12 mouse cellular contexts compared by ENCODE assay signal in genomic region chr10:86700251-86700650, GRCm38 (mm10). TPM values are rescaled to one million over a fixed set of nuclear protein-coding genes. Genes with fewer than 3 reads are reported as not detected.
A peak's percentile ranks its signal among the peaks of the same experiment; 100 is the strongest.
DNase-seq lines count a peak whose midpoint lies in the region; ATAC-seq and TF ChIP-seq lines count a peak whose summit lies in the region.
"Had no signal": no experiment of that assay in that cellular context is flagged by ENCODE, and none has a peak within 500 bp of the region (broad histone marks: within the 10 kb centered on the region; RNA-seq: fewer than 3 reads in every experiment).

No protein-coding gene starts in this region.

- peak overlapping the region; percentile 29 for H3K4me2 ChIP-seq in embryonic facial prominence, embryonic 14.5 days (ENCODE audit: low read depth, low read length)
- H3K4me2 ChIP-seq in liver, embryonic 15.5 days = peak overlapping the region; percentile 18

- no peak overlapping the region for H3K4me3 ChIP-seq in liver, adult 2 months (ENCODE audit: insufficient read depth, low read depth, low read length)
- no peak overlapping the region for H3K4me3 ChIP-seq in embryonic facial prominence, embryonic 14.5 days (ENCODE audit: low read depth, low read length)
- no peak overlapping the region for H3K4me3 ChIP-seq in liver, embryonic 15.5 days (replicated peaks)

- peak; percentile 76 for DNase-seq in heart, adult 11 months
- DNase-seq in heart, adult 9 months (ENCODE audit: low spot score in 2 of 2) = no peak
- peak; percentile 64 for DNase-seq in liver, adult 2 months (ENCODE audit: extremely low read depth, low read depth, low spot score)
- no peak for DNase-seq in liver
- no peak for DNase-seq in embryonic facial prominence, embryonic 14.5 days (ENCODE audit: low spot score)
- DNase-seq: B cell, adult 2 months; forebrain, postnatal 0 days; heart, postnatal 4 days; layer of hippocampus, adult 9-11 months had no signal

- no peak overlapping the region for H3K27ac ChIP-seq in liver, adult 2 months (replicated peaks; ENCODE audit: insufficient read depth, low read depth, low read length)
- H3K27ac ChIP-seq in embryonic facial prominence, embryonic 14.5 days (replicated peaks; ENCODE audit: low read depth, low read length) = no peak overlapping the region
- no peak overlapping the region for H3K27ac ChIP-seq in liver, embryonic 15.5 days (replicated peaks)

- H3K27me3 ChIP-seq in liver, adult 2 months (ENCODE audit: control insufficient read depth, insufficient read depth, low read length) = no peaks in the 10 kb centered on the region
- H3K27me3 ChIP-seq in embryonic facial prominence, embryonic 14.5 days (replicated peaks; ENCODE audit: control insufficient read depth, insufficient read depth, low read length) = no peaks in the 10 kb centered on the region
- no peaks in the 10 kb centered on the region for H3K27me3 ChIP-seq in liver, embryonic 15.5 days

- peaks cover 20% of the 10 kb centered on the region; the same call in 1 of the 2 replicates for H3K79me2 ChIP-seq in liver, adult 2 months (ENCODE audit: control insufficient read depth, insufficient read depth, low read length)

- TF ChIP-seq CTCF in liver, adult 2 months (IDR thresholded peaks at IDR 0.05; ENCODE audit: low read depth, low read length) = no peak

- TF ChIP-seq POLR2A in liver, adult 2 months (IDR thresholded peaks at IDR 0.05; ENCODE audit: extremely low read depth, insufficient read depth, low read length) = no peak

- H3K9me3 ChIP-seq in embryonic facial prominence, embryonic 14.5 days (ENCODE audit: control insufficient read depth, low read length) = no peaks in the 10 kb centered on the region
- no peaks in the 10 kb centered on the region for H3K9me3 ChIP-seq in liver, embryonic 15.5 days (replicated peaks)

- WGBS in liver, adult 2 months = 13% methylated on average over 3 of the region's 3 CpGs
- WGBS in embryonic facial prominence, embryonic 14.5 days = 75% methylated on average over 3 of the region's 3 CpGs
- 54% methylated on average over 3 of the region's 3 CpGs for WGBS in liver, embryonic 15.5 days (ENCODE audit: insufficient replicate concordance)

- peaks cover 76% of the 10 kb centered on the region for H3K36me3 ChIP-seq in liver, adult 2 months (ENCODE audit: control insufficient read depth, insufficient read depth, low read length)
- H3K36me3 ChIP-seq in embryonic facial prominence, embryonic 14.5 days (ENCODE audit: control insufficient read depth, insufficient read depth, low read length) = peaks cover 81% of the 10 kb centered on the region
- H3K36me3 ChIP-seq in liver, embryonic 15.5 days (replicated peaks) = peaks cover 72% of the 10 kb centered on the region

- no peak overlapping the region for H3K9ac ChIP-seq in liver, adult 2 months (ENCODE audit: low read depth, low read length)
- peak overlapping the region; percentile 19; the same call in 1 of the 2 replicates for H3K9ac ChIP-seq in embryonic facial prominence, embryonic 14.5 days (ENCODE audit: low read depth, low read length)
- H3K9ac ChIP-seq in liver, embryonic 15.5 days = no peak overlapping the region
- H3K9ac ChIP-seq: forebrain, postnatal 0 days had no signal

- peaks cover 28% of the 10 kb centered on the region for H3K4me1 ChIP-seq in liver, adult 2 months (ENCODE audit: control insufficient read depth, insufficient read depth, low read length)
- H3K4me1 ChIP-seq in embryonic facial prominence, embryonic 14.5 days (ENCODE audit: control insufficient read depth, insufficient read depth, low read length) = peaks cover 34% of the 10 kb centered on the region
- H3K4me1 ChIP-seq in liver, embryonic 15.5 days (replicated peaks) = peaks cover 48% of the 10 kb centered on the region

- ATAC-seq in embryonic facial prominence, embryonic 14.5 days (ENCODE audit: low read depth) = no peak
- no peak for ATAC-seq in liver, embryonic 15.5 days (ENCODE audit: insufficient read depth)
- ATAC-seq in CD4-positive, CD25-positive, alpha-beta regulatory T cell, adult 4 months = no peak
- ATAC-seq in megakaryocyte-erythroid progenitor cell, adult 5-6 weeks (replicated peaks; ENCODE audit: low FRiP score, low TSS enrichment, poor library complexity, severe bottlenecking) = no peak
- ATAC-seq: forebrain, postnatal 0 days had no signal

RNA-seq across cellular contexts. Expression of gene Hsp90b1, which starts 5.1 kb away (rescaled TPM):
- total RNA-seq in liver, adult 2 months (2014; rRNA removed) = 777 and 830 TPM in 2 replicates
- polyA plus RNA-seq in liver, adult 2 months (2012; rRNA removed) = 78.7 and 83.0 TPM in 2 replicates
- 497 and 498 TPM in 2 replicates for polyA plus RNA-seq in embryonic facial prominence, embryonic 14.5 days (2014; fragmentation: Nextera tagmentation; extraction: Ambion mirVana)
- 273 and 302 TPM in 2 replicates for polyA plus RNA-seq in liver, embryonic 15.5 days (2015; fragmentation: Nextera tagmentation; extraction: Ambion mirVana)
- polyA plus RNA-seq in CD4-positive, CD25-positive, alpha-beta regulatory T cell, adult 4 months (2017; shearing (Covaris generic)) = 100 to 1,000 TPM; 187 to 189 TPM
- 208 and 247 TPM in 2 replicates for total RNA-seq in megakaryocyte-erythroid progenitor cell, adult 5-6 weeks (2014; fragmentation: Nextera tagmentation)
- total RNA-seq in megakaryocyte-erythroid progenitor cell, adult 5-6 weeks (2017) = 568 and 595 TPM in 2 replicates

RNA-seq across cellular contexts. Expression of gene Ttc41, which starts 5.4 kb away (rescaled TPM):
- 0.87 and 1.0 TPM in 2 replicates for total RNA-seq in liver, adult 2 months (2014; rRNA removed)
- polyA plus RNA-seq in liver, adult 2 months (2012; rRNA removed) = 0.77 and 1.1 TPM in 2 replicates
- 1.1 and 1.6 TPM in 2 replicates for polyA plus RNA-seq in embryonic facial prominence, embryonic 14.5 days (2014; fragmentation: Nextera tagmentation; extraction: Ambion mirVana)
- polyA plus RNA-seq in liver, embryonic 15.5 days (2015; fragmentation: Nextera tagmentation; extraction: Ambion mirVana) = 0.53 and 0.59 TPM in 2 replicates
- polyA plus RNA-seq in CD4-positive, CD25-positive, alpha-beta regulatory T cell, adult 4 months (2017; shearing (Covaris generic)) = 1 to 10 TPM; 1.4 to 1.5 TPM
- total RNA-seq in megakaryocyte-erythroid progenitor cell, adult 5-6 weeks (2014; fragmentation: Nextera tagmentation) = 2.3 and 3.3 TPM in 2 replicates
- 0.42 and 1.8 TPM in 2 replicates for total RNA-seq in megakaryocyte-erythroid progenitor cell, adult 5-6 weeks (2017)

Comparison
In these comparisons a context has a peak if more than half of its experiments do, and no peak if none do; other contexts are left out.
1. DNase-seq: peak in heart, adult 11 months (single experiment) and liver, adult 2 months (single experiment); none in heart, adult 9 months (0 of 2), liver (single experiment) and embryonic facial prominence, embryonic 14.5 days (single experiment).